Mouse (Mus musculus) frontal cortex, adult (tissue): ENCODE measurements at regions not wholly inside any gene's neighbourhood (a gene's known extent, or its start where the extent isn't known, plus 50 kb on each side); places are given as distances from the start of the nearest gene placed in this dataset.

Experiments
- ATAC-seq: cut with Nextera tagmentation; 2 replicates; pipeline ENCODE4 v1.9.2; 2017; ENCODE audit warnings: mild to moderate bottlenecking, moderate library complexity, mixed read lengths; ENCODE audit not compliant: low TSS enrichment

DNA sequence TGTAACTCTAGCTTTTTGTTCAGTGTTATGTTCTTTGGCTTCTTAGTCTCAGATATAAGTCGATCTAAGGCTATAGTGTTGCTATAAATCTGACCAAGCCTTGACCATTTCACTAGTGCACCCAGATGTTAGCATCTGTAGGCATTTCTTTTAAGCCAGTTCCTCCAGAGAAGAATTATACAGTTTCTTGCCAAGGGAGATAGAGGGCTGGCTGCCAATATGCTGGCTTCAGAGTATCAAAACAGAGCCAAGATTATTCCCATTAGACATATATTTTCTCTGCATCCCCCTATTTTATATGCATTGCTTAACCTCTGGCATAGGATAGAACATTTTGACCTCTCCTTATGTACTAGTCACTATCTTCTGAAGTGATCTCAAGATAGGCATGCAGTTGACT, 487.5 kb downstream of the Synb start:
- no peak for ATAC-seq

DNA sequence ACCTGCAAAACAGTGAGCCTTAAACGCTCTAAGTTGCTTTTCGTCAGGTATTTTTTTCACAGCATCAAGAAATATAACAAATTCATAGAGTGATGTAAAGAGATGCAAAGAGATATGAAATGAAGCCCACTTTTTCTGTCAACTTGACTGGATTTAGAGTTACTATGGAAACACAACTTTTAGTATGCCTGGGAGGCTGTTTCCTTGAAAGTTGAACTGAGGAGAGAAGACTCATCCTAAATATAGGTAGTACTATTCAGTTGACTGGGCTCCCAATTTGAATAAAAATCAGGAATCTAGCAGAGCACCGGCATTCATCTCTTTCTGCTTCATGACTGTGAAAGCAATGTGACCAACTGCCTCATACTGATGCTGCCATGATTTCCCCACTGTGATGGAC, 509.7 kb downstream of the Synb start:
- ATAC-seq: peak; percentile 65

DNA sequence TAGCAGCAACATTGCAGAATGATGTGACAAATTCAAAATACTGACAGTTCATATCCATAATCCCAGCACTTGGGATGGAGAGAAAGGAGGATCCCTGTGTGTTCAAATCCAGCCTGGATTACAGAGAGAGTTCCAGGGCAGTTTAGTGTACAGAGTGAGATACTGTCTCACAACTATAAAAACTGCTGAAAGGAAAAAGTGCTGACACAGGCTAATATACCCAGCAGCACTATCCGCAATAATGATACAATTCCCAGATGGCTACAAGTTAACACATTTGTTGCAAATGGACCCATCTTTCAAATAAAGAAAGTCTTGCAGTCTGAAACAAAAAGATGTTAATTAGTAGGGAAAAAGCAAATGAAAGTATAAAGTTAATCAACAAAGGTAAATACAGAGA, 510.9 kb downstream of the Synb start:
- ATAC-seq: no peak

DNA sequence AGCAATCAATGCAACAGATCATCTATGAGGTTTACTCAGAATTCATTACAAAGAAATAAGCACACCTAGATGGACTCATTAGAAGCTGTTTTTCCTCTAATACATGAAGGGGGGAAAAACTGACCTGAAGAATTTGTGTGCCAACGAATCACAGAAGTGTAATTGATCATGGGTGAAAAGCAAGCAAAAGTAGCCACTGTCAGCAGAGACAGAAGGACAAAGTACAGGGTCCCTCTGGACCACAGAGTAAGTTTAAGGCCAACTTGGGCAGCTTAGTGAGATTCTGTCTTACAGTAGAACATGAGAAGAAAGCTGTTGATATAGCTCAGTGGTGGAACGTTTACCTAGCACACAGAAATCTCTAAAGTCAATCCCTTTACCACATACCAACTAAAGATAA, 523.7 kb downstream of the Synb start:
- ATAC-seq: no peak

DNA sequence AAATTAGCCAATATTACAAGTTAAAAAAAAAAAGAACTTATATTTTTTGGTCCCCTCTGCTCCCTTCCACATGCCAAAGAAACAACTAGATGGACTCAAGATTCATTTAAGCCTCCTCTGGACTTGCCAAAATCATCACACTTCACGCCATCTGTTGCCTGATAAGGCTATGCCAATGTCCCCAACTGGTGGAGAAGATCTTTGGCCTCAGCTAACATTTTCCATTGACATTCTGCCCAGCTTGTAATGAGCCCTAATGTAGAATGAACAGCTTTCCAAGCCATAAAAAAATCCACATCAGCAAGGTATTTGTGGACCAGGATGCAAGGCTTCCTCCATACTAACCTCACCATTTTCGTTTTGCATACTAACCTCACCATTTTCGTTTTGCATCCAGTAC, 531.2 kb downstream of the Synb start:
- ATAC-seq: no peak

DNA sequence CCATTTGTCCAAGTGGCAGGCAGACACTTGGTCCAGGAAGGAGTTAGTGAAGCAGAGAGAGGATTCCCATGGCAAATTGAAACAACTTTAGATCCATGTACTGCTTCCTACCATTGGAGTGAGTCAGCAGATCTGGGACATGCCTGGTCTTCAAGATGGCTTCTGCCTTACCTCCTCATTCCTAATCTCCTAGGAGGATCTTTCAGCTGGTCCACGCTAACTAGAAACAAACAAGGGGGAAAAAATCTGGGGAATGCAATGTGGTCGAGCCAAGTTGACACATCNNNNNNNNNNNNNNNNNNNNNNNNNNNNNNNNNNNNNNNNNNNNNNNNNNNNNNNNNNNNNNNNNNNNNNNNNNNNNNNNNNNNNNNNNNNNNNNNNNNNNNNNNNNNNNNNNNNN, 549.4 kb downstream of the Synb start:
- ATAC-seq: no peak

DNA sequence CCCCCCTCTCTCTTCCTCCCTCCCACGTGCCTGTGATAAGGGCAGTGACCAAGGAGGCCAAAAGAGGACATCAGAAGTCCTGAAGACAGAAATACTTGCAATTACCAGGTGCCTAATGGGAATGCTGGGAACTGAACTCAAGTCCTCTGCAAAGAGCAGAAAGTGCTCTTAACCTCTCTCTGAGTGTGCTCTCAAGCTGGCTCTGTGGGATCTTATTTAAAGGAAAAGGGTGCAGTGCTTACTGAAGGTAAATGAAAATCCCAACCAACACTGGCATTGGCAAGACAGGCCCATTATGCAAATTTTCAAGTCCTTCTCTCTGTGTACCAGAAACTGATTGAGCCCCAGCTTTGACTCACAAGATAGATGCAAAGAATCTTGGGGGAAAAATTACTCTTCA, 555.6 kb downstream of the Synb start:
- ATAC-seq: no peak

DNA sequence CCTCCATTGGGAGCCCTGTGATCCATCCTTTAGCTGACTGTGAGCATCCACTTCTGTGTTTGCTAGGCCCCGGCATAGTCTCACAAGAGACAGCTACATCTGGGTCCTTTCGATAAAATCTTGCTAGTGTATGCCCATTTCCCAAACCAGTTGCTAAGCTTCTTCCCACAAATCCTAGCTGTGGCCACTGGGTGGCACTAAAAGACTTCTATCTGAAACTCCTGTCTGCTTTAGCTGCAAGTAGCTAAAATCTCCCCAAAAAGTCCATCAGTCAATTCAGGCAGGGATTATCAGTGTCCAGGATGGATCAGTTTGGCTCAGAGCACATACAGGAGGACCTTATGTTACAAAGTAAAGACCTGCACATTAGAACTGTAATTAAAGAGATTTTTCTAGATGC, 558.3 kb downstream of the Synb start:
- ATAC-seq: peak; percentile 83

DNA sequence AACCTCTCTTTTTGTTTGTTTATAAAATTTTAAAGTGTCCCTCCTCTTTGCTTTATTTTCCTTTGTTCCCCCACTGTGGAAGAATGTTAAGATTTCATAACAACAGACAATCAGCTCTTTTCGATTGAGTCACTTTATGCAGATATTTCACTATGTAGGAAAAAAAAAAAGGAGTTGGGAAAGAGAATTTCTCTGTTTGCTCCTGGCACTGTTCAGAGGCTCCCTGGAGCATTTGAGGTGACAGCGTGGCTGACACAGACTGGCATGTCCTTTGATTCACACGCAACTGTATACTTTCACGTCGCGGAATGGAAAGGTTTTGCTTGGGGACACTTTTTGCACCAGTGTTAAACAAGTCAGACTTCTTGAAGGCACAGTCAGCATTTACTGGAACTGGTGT, 572.9 kb downstream of the Synb start:
- ATAC-seq: no peak

DNA sequence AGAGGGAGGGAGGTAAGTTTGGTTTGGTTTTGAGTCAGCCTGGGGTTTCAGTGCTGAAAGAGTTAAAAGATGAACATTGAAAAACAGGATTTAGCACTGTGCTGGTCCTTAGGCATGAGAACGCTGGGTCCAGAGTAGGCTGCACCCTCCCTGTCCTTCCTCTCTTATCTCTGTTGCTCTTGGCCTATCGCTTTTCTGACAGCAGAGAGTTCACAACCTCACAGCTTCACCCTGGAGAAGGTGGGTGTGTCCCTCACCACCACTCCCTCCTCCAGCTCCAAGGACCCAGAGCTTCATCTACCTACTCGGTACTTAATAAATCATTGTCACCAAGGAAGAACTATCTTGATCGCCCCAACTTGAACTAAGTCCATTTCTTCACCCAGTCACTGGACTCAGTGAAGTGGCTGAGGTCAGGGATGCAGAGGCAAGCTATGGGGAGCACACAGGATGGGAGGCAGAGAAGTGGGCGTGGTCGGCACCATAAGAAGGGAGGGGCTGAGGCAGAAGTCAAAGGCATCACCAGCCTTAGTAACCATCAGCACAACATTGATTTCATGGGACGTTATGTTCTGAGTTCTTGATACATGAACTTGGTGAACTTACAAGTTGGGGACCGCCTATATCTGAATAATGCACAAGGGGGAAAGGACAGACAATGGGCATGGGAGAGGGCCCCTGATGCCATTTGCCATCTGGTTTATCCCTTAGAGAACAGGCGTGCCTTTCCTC, 574.5 kb downstream of the Synb start:
- no peak for ATAC-seq

DNA sequence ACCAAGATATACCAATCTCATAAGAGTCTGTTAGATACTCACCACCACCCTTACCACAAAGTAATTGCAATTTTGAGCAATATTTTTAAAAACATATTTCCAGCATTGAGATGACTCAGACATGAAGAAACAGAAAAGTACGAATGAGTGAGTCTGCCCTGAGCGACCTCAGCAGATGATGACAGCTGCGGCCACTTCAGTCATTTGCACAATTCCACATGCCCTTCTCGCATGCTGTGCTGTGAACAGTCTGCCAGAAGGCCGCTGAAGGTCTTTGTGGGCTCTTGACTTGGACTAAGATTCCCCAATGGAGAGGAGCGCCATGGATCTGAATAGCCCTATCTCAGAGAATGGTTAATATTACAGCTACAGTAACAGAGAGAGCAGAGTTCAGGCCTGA, 575.3 kb downstream of the Synb start:
- no peak for ATAC-seq
